Mouse (Mus musculus) heart, postnatal 10 days (tissue): Measurements from ENCODE around the gene Ascc2. TPM values are rescaled to one million over a fixed set of nuclear protein-coding genes. Genes with fewer than 3 reads are reported as not detected.
"Not testable (repeated sequence)": the region's sequence is repeated elsewhere in the genome, so short reads cannot be mapped to it uniquely, and the experiment has no call there.

Experiments used
- DNase-seq, 2 experiments: peaks; one replicate each; pipeline ENCODE4 v3.0.0; 2021
- intact Hi-C: fragments of 180-260 bp; cut with DNase I; formaldehyde crosslinking; loops from one replicate; pipeline ENCODE4 v1.15.1; 2025
- total RNA-seq, 2 experiments: library from RNA; stranded (reverse); gene quantifications; 2 replicates each; pipeline ENCODE4 v1.2.3; 2021

The Ascc2 gene
- total RNA-seq, 2 experiments from 2014 or later = 15.2 to 16.4 TPM

DNA sequence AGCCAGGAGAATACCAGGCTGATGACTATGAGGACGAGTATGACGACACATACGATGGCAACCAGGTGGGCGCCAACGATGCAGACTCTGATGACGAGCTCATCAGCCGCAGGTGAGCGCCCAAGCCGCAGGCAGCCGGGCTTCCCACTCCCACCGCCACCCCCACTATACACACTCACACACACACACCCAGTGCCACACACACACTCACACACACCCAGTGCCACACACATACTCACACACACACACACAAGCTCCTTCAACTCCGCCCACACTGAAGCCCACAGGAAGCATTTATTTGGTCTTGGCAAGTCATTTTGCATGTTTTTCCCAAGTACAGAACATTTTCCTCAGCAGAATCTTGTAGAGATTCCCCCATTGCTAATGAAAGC, 41.9 kb downstream of the Ascc2 start:
- intact Hi-C loops = no loop called here

DNA sequence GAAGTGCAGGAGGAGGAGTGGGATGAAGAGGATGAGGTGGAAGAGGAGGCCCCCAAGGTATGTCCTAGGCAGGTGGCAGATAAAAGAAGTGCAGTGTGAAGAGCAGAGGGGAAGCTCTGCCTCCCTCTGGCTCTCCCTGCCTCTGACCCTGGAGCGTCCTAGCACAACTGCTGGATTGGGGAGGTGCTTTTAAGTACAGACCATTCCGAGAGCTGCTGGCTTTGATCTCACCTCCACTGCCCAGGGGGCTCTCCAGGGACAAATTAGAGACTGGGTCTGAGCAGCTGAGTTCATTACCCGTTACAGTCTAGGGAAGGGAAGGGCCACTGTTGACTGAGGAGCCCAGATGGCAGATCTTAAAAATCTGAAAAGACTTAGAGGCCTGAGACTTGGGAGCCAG, 42.6 kb downstream of the Ascc2 start:
- no peak for DNase-seq
- intact Hi-C loops = no loop called here

More for the DNA sequence above, 41.9 kb downstream of the Ascc2 start:
- DNase-seq = no peak

GRCm38 (mm10) chr11:4683516-4683915, 46.0 kb downstream of the Ascc2 start:
- intact Hi-C loops = no loop called here
- DNase-seq = no peak

- intact Hi-C loops = no loop called here
- no peak for DNase-seq
These were observed 46.6 kb downstream of the Ascc2 start for GRCm38 (mm10) chr11:4684186-4684585.

DNA sequence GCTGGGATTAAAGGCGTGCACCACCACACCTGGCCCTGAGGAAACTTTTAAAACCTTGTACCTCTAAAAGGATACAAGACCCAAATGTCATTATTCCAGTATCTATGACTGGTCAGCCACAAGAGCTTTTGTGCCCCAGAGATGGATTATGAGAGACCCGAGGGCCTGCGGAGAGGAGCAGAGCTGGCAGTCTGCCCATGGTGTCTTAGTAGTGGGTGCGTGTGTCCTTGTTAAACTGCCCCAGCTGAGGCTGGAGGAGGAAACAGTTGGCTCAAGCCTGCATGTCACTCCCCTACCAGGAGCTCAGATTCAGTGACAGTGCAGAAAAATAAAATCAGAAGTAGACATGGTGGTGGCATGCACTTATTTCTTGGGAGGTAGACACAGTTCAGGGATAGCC, 47.5 kb downstream of the Ascc2 start:
- DNase-seq = no peak
- intact Hi-C loops = no loop called here

DNA sequence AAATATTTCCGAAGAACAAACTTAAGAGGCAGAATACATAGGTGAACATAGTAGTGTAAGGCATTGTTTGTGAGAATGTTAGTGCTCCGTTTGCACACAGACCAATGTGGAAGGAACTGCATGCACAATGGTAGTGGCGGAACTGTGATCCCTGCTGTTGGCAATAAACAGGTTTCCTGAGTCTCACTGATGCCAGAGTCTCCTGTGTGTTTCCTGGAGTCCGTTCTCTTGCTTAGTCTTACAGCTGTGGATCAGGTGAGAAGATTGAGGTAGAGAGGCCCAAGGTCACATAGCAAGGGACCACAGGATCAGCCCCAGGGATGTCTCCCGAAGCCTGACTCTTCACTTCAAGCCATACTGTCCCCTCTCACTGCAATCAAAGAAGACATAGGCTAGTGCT, 48.0 kb downstream of the Ascc2 start:
- DNase-seq = no peak
- intact Hi-C loops = no loop called here

- no peak for DNase-seq
- intact Hi-C loops = no loop called here
These were observed 49.5 kb downstream of the Ascc2 start for GRCm38 (mm10) chr11:4687027-4687426.

GRCm38 (mm10) chr11:4687874-4688273, 50.3 kb downstream of the Ascc2 start:
- intact Hi-C loops = no loop called here
- no peak for DNase-seq

- no peak for DNase-seq
- intact Hi-C loops = no loop called here
These were observed 51.3 kb downstream of the Ascc2 start for GRCm38 (mm10) chr11:4688632-4689380.

GRCm38 (mm10) chr11:4690353-4690752, 52.8 kb downstream of the Ascc2 start:
- DNase-seq = no peak
- intact Hi-C loops = no loop called here

- peak; percentile 51 to 54 for DNase-seq
These were observed 53.7 kb downstream of the Ascc2 start for GRCm38 (mm10) chr11:4691213-4691612.

DNA sequence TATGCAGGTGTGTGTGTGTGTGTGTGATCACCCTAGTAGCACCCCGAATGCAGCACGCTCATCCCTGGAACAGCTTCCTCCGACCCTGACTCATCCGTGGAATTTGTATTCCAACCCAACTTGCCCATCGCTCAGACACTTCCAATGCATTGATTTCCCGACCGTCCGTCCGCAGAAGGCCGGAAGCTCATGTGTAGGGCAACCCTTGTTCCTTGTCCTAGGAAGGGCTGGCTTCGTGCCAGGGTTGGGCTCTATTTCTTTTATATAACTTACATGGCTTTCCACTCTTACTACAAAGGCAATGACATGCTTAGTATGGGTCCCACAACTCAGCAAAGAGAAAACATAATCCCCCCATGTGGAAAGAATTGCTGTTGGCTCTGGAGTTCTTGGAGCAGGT, 54.6 kb downstream of the Ascc2 start:
- no peak for DNase-seq
- intact Hi-C loops = no loop called here

More at GRCm38 (mm10) chr11:4691213-4691612, 53.7 kb downstream of the Ascc2 start:
- intact Hi-C loops = no loop called here

- intact Hi-C loops = loop anchor here (5.0 kb wide), 1 partner anchor 260 kb away; no protein-coding TSS in a partner anchor
- peak; percentile 82 to 83 for DNase-seq
These were observed 59.8 kb downstream of the Ascc2 start for GRCm38 (mm10) chr11:4697043-4697983.

- intact Hi-C loops = loop anchor here (10.0 kb wide), 1 partner anchor 436 kb away; no protein-coding TSS in a partner anchor
- no peak for DNase-seq
These were observed 63.2 kb downstream of the Ascc2 start for GRCm38 (mm10) chr11:4700726-4701125.

DNA sequence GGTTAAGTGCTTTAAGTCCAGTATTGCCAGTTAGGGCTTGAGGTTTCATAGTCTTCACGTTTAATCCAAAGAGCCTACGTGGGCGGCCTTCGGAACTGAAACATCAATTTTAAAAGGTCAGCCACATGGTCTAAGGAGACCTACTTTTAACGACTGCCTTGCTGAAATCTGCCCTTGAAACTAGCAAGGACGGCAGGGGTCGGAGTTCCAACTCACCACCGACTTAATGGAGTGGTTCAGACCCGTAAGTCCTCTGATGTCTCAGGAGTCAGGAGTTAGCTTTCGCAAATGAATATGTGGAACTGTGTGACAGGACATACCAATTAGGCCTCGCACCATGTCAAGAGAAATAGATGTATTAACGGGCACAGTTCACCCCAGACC, 66.1 kb downstream of the Ascc2 start:
- DNase-seq = no peak
- intact Hi-C loops = loop anchor here (10.0 kb wide), 1 partner anchor 439 kb away; no protein-coding TSS in a partner anchor

DNA sequence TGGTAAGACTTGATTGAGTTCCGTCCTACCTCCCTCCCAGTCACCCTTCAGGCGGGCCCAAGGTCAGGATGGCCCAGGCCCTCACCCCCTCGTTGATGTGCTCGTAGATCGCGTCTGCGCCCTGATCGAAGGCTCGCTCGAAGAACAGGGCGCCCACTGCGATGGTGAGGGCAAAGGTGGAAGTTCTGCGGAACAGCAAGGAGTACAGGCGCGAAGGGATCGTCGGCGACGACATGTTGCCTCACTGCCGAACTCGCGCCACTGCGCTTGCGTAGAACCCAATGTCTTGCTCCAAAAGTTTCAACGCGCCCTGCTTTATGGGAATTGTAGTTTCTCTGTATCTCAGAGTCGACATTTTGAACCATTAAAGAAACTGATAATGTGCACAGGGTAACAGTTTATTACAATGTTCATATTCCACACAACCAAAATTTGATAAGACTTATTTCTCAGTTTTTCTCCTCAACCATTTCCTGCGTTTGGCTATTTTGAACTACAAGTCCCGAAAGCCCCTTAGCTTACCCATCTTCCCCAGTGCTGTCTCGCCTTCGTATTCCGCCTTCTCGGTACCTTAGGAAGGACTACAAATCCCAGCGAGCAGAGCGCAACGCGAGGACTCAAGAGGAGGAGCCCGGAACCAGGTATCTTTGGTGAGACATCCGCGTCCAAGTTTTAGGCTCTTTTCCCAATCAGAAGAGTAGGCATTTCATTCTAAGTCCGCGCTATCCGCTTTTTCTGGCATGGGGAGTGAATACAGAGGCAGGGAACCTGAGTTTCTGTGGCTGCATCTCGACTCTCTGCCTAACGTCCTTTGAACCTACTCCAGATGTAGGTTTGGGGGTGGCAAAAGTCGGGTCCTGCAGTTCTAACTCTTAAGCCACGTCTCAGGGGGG, 66.8 kb downstream of the Ascc2 start, which contains the start of the genes Uqcr10 and Zmat5:
TSS of gene Uqcr10 (minus strand) at position 271 of the 893 bp plus-strand sequence.
TSS of gene Zmat5 (plus strand) at position 607 of the 893 bp plus-strand sequence.
- intact Hi-C loops = loop anchor here (10.0 kb wide), 1 partner anchor 440 kb away; no protein-coding TSS in a partner anchor
- DNase-seq = peak; percentile 95 to 96

DNA sequence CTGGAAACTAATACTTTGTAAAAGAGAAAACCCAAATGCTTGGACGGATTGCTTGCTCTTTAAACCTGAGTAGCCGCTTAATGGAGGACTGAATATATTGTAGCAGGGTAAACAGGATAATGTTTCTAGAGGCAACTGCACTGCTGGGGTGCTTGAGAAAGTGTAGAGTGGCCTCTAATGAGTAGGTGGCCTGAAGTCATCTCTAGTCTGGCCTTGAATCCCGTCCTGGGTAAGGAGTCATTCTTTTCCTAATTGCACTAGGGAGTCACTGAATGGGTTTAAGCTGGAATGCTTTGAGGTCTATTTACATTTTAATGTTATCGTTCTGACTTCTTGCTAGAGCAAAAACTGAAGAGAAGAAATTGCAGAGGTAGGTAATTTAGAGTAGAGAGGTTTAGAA, 67.6 kb downstream of the Ascc2 start:
- DNase-seq = no peak
- intact Hi-C loops = loop anchor here (10.0 kb wide), 1 partner anchor 440 kb away; no protein-coding TSS in a partner anchor

- intact Hi-C loops = not testable (repeated sequence)
These were observed 72.6 kb downstream of the Ascc2 start for GRCm38 (mm10) chr11:4710188-4710587.

GRCm38 (mm10) chr11:4712822-4713221, 75.3 kb downstream of the Ascc2 start:
- DNase-seq = no peak
- intact Hi-C loops = no loop called here

More at GRCm38 (mm10) chr11:4710188-4710587, 72.6 kb downstream of the Ascc2 start:
- DNase-seq = not testable (repeated sequence)

DNA sequence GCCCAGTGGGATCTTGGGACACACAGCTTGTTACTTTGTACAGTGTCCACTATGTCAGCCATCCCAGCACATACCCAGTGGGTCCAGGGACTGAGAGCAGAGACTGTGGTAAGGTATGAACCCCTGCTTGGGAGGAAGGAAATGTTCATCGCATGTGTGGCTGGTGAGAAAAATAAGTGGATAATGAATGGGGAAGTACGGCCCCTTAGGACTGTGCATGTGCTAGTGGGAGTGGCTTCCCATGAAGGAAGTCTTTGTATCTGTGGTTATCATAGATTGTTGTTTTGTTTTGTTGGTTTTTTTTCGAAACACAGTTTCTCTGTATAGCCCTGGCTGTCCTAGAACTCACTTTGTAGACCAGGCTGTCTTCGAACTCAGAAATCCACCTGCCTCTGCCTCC, 77.2 kb downstream of the Ascc2 start:
- intact Hi-C loops = no loop called here
- no peak for DNase-seq
